Mouse (Mus musculus): ENCODE data around the gene Trpv2.

The Trpv2 gene

GRCm38 (mm10) chr11:62573959-62574702, at the start of gene Trpv2:
TSS of gene Trpv2 (plus strand) at chr11:62574486.
- no peak for DNase-seq

- no peak for DNase-seq
Observed at GRCm38 (mm10) chr11:62537089-62537488, 37.2 kb upstream of the Trpv2 start.

GRCm38 (mm10) chr11:62537590-62537989, 36.7 kb upstream of the Trpv2 start:
- no peak for DNase-seq

DNA sequence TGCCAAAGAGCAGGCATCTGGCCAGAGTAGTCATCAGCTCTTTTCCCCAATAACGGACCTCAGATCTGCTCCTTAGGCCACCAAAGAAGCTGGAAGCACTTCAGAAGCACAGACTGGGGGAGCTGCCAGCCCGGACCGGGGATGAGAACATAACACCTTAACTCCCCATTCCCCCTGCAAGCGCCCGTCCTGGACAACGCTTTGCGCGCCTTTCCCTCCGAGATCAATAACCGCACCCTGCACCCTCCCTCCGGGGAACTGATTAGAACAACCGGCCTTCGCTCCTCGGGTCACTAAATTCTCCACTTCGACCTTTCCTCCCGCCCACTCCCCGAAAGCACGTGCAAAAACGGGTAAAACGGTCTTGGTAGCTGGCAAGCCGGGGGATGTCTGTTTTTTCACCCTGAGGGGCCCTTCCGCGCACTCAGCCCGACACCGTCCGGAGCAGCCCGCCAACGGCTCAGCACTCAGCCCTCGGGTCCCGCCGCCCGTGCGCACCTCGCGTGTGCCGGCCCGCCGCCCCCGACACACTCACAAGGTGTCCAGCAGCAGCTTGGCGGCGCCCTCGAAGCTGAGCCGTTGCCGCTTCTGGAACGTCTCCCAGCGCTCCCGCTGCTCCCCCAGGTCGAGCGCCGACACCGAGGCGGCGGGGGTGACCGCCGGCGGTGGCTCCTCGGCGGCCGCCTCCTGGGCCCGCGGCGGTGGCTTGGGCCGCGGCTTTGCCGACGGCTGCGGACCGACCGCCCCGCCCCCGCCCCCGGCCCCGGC, 35.8 kb upstream of the Trpv2 start:
- peak; percentile 66 for DNase-seq

- DNase-seq = peak; percentile 86
Observed at GRCm38 (mm10) chr11:62539089-62539890, 35.0 kb upstream of the Trpv2 start, which contains the start of gene Cenpv. TSS of gene Cenpv (minus strand) at chr11:62539261.

GRCm38 (mm10) chr11:62540167-62540566, 34.1 kb upstream of the Trpv2 start:
- DNase-seq = no peak

DNA sequence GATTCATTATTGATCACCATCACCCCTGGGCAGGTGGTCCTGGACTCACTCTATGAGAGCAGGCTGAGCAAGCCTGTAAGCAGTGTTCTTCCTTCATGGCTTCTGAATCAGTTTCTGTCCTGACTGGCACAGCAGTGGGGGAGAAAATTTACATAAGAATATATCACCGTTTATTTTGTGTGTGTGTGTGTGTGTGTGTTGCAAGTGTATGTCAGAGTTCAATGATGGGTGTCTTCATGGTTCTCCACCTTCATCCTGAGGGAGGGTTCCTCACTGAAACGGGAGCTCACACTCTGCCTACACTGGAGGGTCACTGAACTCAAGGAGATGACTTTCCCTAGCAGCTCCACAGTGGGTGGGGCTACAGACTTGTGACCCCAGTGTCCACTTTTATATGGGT, 33.3 kb upstream of the Trpv2 start:
- DNase-seq = no peak

GRCm38 (mm10) chr11:62541581-62541980, 32.7 kb upstream of the Trpv2 start:
- DNase-seq = no peak

DNA sequence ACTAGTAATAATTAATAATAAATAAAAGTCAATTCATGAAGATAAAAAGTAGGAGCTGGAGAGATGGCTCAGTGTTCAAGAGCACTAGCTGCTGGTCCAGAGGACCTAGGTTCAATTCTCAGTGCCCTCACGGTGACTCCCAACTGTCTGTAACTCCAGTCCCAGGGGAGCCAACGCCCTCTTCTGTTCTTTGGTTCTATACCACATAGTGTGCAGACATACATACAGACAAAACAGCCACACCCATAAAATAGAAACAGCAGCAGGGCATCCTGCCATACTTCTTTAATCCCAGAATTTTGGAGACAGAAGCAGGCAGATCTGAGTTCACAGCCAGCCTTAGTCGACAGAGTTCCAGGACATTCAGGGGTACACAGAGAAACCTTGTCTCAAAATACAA, 30.3 kb upstream of the Trpv2 start:
- no peak for DNase-seq

DNA sequence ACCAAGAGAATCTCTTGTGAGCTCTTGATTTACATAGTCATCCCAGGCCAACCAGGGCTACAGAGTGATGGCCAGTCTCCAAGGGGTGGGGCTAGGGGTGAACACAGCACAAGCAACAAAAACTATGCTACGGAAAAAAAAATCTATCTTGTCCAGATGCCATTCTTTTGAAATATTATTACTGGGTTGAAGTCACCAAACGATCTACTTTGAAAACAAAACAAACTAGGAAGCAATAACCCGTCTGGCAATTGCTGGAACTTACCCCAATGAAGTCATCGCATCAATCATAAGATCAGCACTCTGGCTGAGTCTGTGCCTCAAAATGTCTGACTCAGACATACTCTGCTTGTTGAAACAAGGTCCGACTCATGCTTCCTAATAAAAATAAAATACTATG, 24.5 kb upstream of the Trpv2 start:
- DNase-seq = peak; percentile 77

- peak; percentile 66 for DNase-seq
Observed at GRCm38 (mm10) chr11:62550227-62550685, 24.0 kb upstream of the Trpv2 start.

DNA sequence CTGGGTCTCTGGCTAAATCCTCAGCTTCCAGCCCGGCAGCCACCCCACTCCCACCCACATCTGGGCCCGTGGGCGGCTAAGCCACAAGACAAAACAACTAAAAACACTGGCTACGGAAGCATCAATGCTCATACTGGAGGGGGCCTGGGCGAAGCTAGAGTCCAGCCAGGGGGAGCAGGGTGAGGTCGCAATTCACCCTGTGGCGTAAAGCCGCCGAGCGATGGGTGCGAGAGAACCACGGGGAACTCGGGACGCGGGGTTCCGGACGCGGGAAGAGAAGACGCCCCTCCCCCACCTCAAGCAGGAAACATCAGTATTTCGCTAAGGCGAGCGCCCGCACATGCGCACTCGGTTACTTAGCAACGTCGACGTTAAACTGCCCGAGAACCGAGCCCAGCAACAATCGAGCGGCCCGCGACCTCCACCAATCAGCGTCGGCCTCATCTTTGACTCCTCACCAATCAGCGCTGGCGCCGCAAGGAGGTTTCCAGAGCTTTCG, 23.5 kb upstream of the Trpv2 start, which contains the start of gene Ubb:
TSS of gene Ubb (plus strand) at position 445 of the 499 bp plus-strand sequence.
- peak; percentile 98 for DNase-seq

DNA sequence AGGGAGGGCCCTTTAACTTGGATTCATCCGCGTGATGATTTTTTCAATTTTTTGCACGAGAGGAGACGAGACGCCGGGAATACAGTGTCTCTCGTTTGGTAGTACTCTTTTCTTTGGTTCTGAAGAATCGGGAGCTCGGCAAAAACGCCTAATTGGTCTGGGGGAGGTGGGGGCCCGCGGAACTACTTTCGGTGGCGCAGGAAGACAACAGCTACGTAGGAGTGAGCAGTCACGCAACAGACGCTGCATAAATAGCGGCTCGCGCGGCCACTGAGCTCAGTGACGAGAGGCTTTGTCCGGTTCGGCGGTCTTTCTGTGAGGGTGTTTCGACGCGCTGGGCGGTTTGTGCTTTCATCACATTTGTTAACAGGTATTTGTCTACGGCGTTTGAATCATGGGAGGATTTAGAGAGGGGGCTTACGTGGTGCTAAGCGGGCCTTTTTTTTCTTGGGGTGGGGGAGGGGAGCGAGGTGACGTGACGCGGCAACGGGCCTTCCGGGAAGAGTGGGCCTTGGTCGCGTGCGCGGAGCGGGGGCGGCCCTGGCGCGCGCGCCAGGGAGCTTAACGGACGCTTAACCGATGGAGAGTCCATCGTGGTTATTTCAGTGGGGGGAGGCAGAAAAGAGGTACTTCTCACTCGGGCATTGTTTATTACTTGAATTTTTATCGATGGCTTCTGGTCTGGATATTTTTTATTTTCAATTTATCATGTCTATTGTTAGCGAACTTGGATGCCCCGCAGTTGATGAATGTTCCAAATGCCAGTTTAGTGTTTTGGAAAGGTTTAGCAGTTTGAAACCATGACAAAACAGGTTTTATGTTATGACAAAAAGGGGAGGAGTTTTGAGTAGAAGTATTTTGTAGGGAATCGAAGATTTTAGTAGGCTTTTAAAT, 22.8 kb upstream of the Trpv2 start:
- peak; percentile 92 for DNase-seq

DNA sequence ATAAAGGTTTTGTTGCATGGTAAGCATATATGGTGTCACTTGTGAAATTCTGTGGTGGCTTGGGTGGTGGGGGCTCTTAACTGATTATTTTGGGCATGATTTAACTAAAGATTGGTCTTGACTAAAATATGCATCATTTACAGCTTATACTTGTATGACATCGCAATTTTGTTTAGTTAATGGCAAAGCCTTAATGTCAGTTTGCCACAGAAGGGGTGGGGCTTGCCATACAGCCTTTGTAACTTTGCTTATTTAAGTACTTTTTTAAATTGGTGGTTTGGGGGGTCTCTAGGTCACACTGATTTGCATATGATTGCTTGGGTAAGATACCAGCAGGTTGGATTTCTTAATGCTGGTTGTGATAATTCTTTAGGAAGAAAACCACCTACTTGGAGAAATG, 21.1 kb upstream of the Trpv2 start:
- DNase-seq = no peak

DNA sequence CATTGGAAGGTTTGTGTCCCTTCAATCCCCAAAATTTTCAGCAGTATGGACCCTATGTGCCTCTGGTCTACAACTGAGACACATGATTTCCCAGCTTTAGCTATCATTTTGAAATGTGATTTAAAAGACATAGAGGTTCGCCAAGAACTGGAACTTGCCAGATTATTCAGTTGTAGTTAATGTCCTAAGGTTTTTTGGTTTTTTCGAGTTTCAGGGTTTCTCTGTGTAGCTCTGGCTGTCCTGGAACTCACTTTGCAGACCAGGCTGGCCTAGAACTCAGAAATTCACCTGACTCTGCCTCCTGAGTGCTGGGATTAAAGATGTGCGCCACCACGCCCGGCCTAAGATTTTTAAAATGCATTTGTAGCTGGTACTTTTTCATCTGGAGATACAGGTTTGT, 20.7 kb upstream of the Trpv2 start:
- no peak for DNase-seq

DNA sequence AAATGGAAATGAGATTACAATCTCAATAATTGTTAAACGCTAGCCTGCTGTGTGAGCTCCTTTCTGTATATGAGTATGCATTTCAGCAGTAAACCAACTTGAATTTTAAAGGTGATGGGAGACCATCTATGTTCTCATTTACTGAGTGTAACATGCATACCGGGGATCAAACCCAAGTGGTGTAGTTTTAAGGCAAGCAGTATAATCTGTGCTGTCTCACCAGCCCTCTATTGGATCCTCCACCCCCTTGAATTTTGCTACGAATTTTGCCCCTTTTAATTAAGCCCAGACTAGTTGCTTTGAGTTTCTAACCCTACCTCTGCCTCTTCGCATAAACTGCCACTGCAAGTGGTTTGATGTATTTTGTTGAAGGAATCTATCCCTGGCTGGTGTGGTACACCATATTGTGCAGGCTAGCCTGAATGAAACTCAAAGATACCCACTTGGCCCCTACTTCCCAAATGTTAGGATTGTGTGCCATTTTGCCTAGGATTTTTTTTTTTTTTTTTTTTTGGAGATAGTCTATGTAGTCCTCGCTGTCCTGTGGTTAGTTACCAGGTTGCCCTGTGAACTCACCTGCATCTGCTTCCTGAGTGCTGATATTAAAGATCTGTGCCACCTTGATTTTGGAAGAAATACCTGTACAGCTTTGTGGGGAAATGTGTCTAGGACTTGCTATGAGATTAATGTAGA, 20.0 kb upstream of the Trpv2 start:
- DNase-seq = no peak

- no peak for DNase-seq
Observed at GRCm38 (mm10) chr11:62554934-62555517, 19.3 kb upstream of the Trpv2 start.

DNA sequence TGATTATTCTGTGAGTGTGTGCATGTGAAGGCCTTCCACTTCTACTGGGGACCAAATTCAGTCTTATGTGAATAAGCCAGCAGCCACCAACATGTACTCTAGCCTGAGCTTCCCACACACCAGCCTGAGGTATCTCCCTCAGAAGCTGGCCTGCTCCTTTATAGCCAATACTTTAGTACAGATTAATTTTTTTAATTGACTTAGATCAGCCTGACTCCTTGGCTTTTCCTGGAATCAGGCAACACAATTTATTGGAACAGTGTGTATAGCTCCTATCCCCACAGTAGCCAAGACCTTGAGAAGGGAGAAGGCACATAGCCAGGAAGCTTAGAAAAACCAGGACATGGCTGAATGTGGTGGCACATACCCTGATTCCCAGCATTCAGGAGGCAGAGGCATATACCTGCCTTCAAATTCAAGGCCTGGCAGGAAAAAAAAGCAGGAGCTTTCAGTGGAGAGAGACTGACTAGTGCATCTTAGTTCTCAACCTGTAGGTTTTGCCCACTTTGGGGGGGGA, 18.3 kb upstream of the Trpv2 start:
- DNase-seq = no peak

- peak; percentile 37 for DNase-seq
Observed at GRCm38 (mm10) chr11:62557205-62557604, 17.1 kb upstream of the Trpv2 start.

- no peak for DNase-seq
Observed at GRCm38 (mm10) chr11:62558152-62558551, 16.1 kb upstream of the Trpv2 start.

Data from kidney, adult 18-20 months (tissue).